Mouse (Mus musculus): ENCODE measurements around the gene Gm21983. TPM values are rescaled to one million over a fixed set of nuclear protein-coding genes. Genes with fewer than 3 reads are reported as not detected.

The Gm21983 gene
- total RNA-seq, 2 experiments from 2014 or later: not detected

DNA sequence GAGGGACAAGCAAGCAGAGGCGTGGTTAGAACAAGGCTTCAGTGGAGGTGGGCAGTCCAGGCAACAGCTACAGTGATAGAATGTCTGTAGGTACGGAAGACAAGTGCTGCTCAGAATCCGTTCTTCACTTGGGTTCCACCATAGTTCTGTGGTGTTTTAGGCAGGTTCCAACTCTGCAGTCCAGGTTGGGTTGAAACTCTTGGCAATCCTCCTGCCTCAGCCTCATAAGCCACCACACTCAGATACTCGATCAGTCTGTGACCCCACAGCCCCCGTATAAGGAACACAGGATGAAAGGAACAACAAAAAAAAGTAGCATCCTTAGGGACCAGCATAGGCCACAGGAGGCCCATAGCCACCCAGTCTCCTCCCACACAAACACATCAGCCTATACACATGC, 11.5 kb upstream of the Gm21983 start:
- intact Hi-C loops (cut with DNase I): no loop called here
- no peak for DNase-seq

DNA sequence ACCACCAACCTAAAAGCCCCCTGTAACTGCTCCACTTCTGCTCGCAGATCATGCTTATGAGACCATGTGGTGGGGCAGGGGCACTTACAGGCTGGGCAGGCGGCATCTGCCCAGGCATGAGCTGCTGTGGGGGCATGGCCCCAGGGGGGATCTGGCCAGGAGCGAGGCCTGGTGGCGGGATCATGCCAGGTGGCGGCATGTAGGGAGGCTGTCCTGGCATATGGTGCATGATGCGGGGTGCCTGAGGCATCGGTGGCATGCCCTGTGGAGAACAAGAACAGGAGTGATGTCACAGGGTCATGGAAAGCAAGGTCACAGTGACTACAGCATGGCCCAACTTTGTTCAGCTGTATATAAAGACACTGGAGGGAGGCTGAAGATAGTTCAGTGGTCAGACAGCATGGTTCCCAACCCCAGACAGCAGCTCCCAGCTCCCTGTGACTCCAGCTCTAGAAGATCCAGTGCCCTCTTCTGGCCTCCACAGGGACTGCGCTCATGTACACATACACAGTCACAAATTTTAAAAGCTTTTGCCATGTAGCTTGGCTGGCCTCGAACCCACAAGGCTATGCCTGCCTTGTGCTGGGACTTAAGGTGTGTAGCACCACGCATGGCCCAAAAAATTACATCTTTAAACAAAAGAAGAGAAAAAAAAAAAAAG, 8.5 kb upstream of the Gm21983 start:
- DNase-seq: no peak
- intact Hi-C loops (cut with DNase I): no loop called here

DNA sequence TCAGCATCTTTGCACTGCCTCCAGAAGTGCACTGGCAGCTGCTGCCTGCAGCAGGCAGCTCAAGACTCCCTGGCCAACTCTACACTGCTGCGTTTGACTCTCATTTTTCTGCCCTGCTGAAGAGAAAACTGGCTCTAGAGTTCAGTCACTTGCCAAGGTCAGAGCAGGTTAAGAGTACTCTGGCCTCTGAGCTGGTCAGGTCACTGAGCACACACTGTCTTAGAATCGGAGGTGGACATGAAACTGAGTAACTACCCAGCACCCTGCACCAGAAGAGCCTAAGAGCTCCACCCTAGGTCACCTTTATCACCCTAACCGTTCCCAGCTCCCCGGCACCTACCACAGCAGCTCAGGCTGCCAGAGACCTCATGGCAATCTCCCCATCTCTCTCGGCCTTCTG, 5.1 kb upstream of the Gm21983 start:
- intact Hi-C loops (cut with DNase I): no loop called here
- DNase-seq: no peak

GRCm38 (mm10) chr7:27184964-27185363, 4.1 kb upstream of the Gm21983 start:
- intact Hi-C loops (cut with DNase I): no loop called here
- DNase-seq: no peak

- intact Hi-C loops (cut with DNase I): no loop called here
- no peak for DNase-seq
These were observed 1.6 kb upstream of the Gm21983 start for GRCm38 (mm10) chr7:27182498-27182897.

DNA sequence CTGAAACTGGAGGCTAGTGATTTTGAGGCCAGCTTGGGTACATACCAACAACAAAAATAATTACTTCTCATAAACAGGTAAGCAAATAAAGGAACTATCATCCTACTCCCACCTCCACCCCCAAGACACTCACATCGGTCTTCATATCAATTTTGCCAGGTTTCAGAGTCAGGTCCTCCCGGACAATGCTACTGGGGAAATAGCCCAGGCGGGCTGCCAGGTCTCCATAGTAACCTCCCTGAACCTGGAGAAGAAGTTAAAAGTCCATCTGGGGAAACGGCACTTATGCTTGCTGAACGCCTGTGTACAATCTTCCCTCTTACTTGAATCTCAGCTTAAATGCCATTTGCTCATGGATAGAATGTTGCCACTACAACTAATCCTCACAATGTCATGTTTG, 850 bp downstream of the Gm21983 start:
- peak; percentile 51 to 59 for DNase-seq
- intact Hi-C loops (cut with DNase I): no loop called here

GRCm38 (mm10) chr7:27179217-27179918, 1.5 kb downstream of the Gm21983 start:
- DNase-seq: no peak
- intact Hi-C loops (cut with DNase I): no loop called here

DNA sequence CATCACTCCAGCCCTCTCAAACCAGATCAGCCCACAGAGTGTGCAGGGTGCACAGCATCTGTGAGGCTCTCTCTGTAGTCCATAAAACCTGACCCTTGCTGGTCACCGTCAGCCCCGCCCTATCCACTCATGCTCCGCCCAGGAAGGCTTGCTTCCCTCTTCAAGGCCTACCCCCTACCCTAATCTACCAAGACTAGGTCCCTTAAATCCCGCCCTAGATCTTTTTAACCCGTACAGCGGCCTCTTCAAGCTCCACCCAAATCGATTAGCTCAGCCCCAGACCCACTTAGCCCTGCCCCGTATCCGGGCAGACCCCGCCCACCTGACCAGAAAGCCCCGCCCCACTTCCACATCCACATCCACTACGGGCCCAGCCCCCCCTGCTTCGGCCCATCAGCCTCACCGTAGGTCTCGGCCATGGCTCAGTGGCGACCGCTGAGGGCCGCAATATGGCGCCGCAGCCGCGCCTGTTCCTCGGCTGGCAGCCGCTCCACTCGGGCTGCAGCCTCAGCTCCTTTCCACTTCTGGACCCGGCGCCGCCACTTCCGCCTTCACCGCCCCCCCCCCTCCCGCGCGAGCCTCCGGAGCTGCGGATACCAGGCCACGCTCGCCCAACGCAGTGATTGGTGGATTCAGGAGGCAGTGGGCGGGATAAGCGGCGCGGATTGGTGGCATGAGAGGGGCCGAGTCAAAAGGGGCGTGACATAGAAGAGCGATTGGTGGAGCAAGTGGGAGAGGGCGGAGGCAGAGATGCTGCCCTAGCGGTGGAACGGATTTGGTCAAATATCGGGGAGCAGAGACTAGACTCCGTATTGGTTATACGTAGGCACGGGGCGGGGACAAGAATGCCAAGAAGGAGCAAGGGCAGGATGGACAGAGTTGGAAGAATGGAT, 2.3 kb downstream of the Gm21983 start, which contains the start of gene Rab4b:
TSS of gene Rab4b (minus strand) at position 573 of the 893 bp plus-strand sequence.
- intact Hi-C loops (cut with DNase I): no loop called here
- peak; percentile 98 to 99 for DNase-seq

- intact Hi-C loops (cut with DNase I): no loop called here
These were observed 3.0 kb downstream of the Gm21983 start for GRCm38 (mm10) chr7:27177942-27178323.

GRCm38 (mm10) chr7:27174896-27175295, 6.0 kb downstream of the Gm21983 start:
- intact Hi-C loops (cut with DNase I): no loop called here
- DNase-seq: no peak

More at GRCm38 (mm10) chr7:27177942-27178323, 3.0 kb downstream of the Gm21983 start:
- no peak for DNase-seq

DNA sequence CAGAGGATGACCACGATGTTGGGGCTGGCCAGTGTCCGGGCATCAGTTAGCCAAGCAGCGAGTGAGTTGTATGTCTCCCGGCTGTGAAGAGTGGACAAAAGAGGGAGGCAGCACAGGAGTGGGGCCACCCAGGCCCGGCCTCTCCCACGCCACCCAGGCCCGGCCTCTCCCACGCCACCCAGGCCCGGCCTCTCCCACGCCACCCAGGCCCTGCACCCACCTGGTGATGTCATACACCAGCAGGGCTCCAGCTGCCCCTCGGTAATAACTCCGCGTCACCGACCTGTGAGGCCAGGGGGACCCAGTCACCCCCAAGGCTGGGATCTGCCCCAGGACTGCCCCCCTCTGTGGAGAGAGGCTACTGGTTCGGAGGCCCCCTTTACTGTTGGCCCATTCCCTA, 6.4 kb downstream of the Gm21983 start:
- intact Hi-C loops (cut with DNase I): no loop called here
- DNase-seq: peak in 1 of 2 experiments; percentile 2

DNA sequence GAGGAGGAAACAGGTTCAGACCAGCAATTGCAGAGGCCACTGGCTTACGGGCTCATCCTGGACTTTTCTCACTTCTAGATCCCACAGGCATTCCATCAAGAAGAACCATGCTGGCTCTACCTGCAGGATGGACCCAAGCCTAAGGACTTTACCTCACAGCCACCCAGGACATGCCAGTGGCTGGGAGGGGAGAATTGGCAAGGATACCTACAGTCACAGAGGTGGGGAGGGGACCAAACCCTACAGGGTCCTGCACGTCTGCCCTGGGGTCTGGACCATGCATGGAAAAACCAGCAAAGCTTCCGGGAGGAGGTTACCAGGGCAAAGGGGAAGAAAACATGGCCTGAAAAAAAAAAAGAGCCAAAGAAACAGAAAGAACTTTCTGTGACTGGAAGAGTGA, 9.9 kb downstream of the Gm21983 start:
- DNase-seq: no peak
- intact Hi-C loops (cut with DNase I): no loop called here

GRCm38 (mm10) chr7:27168371-27168770, 12.5 kb downstream of the Gm21983 start:
- intact Hi-C loops (cut with DNase I): no loop called here
- DNase-seq: no peak

DNA sequence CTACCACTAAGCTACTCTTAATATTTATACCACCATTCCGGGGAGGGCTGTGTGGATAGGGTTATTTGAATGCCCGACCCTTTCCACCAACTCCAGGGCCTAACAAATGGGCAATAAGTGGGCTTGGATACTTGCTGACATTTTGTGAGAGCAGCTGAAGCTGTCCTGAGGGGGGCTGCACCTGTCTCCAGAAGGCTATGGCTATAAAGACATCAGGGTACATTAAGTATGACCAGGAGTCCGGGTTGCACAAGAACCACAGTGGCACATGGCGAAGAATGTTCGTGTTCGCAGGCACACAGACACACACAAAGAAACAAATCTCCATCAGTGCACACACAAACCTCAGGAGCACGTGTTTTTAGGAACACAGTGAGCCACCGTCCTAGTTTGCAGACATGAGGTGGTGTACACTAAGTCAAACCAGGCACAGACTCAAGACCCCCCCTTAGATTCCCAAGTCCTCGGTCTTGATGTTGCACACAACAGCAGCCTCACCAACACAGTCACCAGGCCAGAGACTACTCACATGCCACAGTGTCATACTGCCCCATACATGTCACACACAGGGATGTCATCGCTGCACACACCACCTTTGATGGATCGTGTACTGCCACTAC, 13.3 kb downstream of the Gm21983 start:
- DNase-seq: no peak
- intact Hi-C loops (cut with DNase I): no loop called here

- DNase-seq: peak; percentile 93 to 94
- intact Hi-C loops (cut with DNase I): no loop called here
These were observed 14.0 kb downstream of the Gm21983 start, which contains the start of gene Egln2 for GRCm38 (mm10) chr7:27166614-27167474. Egln2 (minus strand) TSS chr7:27166802.

- intact Hi-C loops (cut with DNase I): no loop called here
These were observed 14.7 kb downstream of the Gm21983 start for GRCm38 (mm10) chr7:27166229-27166613.

DNA sequence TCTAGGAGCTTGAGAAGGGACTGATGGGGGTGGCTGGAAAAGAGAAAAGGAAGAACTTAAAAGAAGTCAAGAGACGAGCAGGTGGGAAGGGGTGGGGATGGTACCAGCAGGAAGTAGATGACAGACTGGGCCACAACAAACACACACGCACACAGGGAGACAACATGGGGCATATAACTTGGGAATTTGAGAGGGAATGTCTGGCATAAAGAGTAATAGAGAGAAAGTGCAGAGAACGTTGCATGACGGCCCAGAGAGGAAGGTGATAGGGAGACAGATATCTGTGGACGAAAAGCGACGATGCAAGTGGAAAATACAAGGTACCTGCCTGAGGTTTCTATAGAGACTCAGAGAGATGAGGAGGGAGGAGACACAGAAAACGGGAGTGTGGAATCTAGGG, 15.2 kb downstream of the Gm21983 start:
- DNase-seq: no peak
- intact Hi-C loops (cut with DNase I): no loop called here

More at GRCm38 (mm10) chr7:27166229-27166613, 14.7 kb downstream of the Gm21983 start:
- peak; percentile 86 to 89 for DNase-seq

DNA sequence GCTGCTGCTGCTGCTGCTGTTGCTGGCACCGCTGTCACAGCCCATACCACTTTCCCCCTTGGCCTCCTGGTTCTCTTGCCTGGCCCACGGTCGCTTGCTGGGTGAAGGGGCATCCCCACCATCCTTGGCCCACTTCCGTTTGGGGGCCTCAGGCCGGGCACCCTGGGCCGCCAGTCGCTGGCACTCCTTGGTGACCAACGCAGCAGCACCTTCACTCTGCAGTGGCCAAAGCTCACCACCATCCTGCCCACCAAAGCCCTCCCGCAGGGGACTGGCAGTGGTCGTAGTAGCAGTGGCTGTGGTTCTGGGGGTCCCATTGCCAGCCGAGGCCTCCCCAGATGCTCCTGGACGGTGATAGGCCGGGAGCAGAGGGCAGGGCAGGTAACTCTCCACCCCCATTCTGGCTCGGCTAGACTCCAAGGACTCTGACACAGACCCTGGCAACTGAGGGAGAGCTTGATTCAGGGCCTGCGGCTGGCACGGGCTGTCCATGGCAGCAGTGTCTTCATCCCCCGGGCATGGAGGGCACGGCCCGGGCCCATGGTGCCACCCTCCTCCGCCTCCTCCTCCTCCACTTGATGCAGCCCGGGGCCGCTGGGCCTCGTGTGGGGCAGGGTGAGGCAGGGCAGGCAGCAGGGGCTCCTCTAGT, 15.8 kb downstream of the Gm21983 start:
- DNase-seq: peak; percentile 50 to 52
- intact Hi-C loops (cut with DNase I): no loop called here

Data from gastrocnemius, postnatal 36 days (tissue).